Mouse (Mus musculus) central nervous system, embryonic 18 days (tissue): ENCODE measurements around the gene 1700024B05Rik. TPM values are rescaled to one million over a fixed set of nuclear protein-coding genes. Genes with fewer than 3 reads are reported as not detected.

Source experiments
- polyA plus RNA-seq: library from polyadenylated mRNA; depleted of rRNA; stranded (reverse); fragments of >200 nt; gene quantifications from 2 replicates; pipeline ENCODE4 v1.2.3, GENCODE M21; 2012; rRNA removed

The 1700024B05Rik gene
- polyA plus RNA-seq, result not detected in 2 replicates

DNA sequence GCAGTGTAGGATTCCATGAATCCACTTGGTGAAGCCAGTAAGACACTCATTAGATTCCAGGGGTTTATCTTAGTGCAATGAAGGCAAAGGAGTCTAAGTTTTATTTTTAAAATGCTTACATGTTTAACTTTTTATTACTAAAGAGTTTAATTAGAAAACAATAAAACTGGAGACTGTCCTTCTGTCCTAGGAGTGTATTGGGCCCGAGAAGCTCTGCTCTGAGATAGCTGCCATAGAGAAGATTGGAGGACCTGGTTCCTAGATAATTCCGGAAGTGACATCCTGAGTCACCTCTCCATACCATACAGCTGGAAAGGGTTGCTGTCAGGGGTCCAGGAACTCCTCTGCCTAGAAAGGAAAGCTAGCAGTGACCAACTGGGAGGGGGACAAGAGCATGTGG, at the start of gene 1700024B05Rik:
Gene 1700024B05Rik, plus strand, starts transcription at position 301 of the 400 bp plus-strand sequence.

DNA sequence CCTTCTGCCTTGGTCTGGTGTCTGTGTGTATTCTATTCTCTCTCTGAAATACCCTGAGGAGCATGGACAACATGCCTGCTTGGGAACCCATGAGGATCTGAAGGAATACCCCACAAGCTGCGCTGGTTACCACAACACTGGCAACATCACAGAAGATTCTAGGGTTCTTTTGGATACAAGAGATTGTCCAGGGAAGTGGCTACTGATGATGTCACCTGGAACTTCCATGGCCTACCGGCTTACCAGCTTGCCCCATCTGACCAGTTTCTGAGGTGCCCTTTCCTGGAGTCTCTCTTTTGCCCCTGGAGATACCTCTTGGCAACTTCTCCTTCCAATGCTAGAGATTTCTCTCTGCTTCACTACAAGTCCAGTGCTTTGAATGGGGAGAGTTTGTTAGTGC, 36.6 kb upstream of the 1700024B05Rik start, which contains the start of gene Gm7980:
Gene Gm7980, minus strand, starts transcription at position 101 of the 400 bp plus-strand sequence.

GRCm38 (mm10) chr14:41924649-41925048, 19.1 kb upstream of the 1700024B05Rik start, which contains the start of gene 1700049E17Rik1:
TSS of gene 1700049E17Rik1 (plus strand) at chr14:41924949.

DNA sequence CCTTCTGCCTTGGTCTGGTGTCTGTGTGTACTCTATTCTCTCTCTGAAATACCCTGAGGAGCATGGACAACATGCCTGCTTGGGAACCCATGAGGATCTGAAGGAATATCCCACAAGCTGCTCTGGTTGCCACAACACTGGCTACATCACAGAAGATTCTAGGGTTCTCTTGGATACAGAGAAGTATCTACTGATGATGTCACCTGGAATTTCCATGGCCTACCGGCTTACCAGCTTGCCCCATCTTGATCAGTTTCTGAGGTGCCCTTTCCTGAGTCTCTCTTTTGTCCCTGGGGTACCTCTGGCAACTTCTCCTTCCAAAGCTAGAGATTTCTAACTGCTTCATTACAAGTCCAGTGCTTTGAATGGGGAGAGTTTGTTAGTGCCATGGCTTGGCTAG, 24.0 kb downstream of the 1700024B05Rik start, which contains the start of gene Gm6401:
Gene Gm6401, minus strand, starts transcription at position 101 of the 400 bp plus-strand sequence.

DNA sequence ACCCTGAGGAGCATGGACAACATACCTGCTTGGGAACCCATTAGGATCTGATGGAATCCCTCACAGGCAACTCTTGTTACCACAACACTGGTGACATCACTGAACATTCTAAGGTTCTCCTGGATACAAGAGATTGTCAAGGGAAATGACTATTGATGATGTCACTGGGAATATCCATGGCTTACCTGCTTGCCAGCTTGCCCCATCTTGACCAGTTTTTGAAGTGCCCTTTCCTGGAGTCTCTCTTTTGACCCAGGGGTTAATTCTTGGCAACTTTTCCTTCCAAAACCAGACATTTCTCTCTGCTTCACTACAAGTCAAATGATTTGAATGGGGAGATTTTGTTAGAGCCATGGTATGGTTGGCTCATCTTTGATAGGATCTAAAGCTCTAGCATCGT, 39.4 kb downstream of the 1700024B05Rik start, which contains the start of gene Gm3543:
Gene Gm3543, minus strand, starts transcription at position 101 of the 400 bp plus-strand sequence.

Other genes starting within 250 kb of the 1700024B05Rik start
- gene Gm8068, start 242.1 kb upstream of the 1700024B05Rik start, polyA plus RNA-seq, result not detected in 2 replicates
- gene Gm7929, start 193.4 kb upstream of the 1700024B05Rik start, polyA plus RNA-seq, result not detected in 2 replicates
- not detected in 2 replicates for gene Gm47189, start 171.6 kb upstream of the 1700024B05Rik start, polyA plus RNA-seq
- gene Gm7980, start 36.7 kb upstream of the 1700024B05Rik start, polyA plus RNA-seq, result not detected in 2 replicates
- not detected in 2 replicates for gene 1700049E17Rik1, start 19.0 kb upstream of the 1700024B05Rik start, polyA plus RNA-seq
- not detected in 2 replicates for gene Gm6401, start 23.9 kb downstream of the 1700024B05Rik start, polyA plus RNA-seq
- gene Gm3543, start 39.3 kb downstream of the 1700024B05Rik start, polyA plus RNA-seq, result not detected in 2 replicates
- gene Gm7951, start 173.4 kb downstream of the 1700024B05Rik start, polyA plus RNA-seq, result not detected in 2 replicates
- not detected in 2 replicates for gene Gm17027, start 218.6 kb downstream of the 1700024B05Rik start, polyA plus RNA-seq
- gene Gm3573, start 246.8 kb downstream of the 1700024B05Rik start, polyA plus RNA-seq, result not detected in 2 replicates